Mouse (Mus musculus): Measurements from ENCODE around the gene Prpf8.

- TF ChIP-seq POLR2A (IDR thresholded peaks at IDR 0.05; ENCODE audit: insufficient read depth, low read depth, low read length), result no peak
- TF ChIP-seq CTCF (IDR thresholded peaks at IDR 0.05; ENCODE audit: insufficient read depth, low read depth, low read length), result no peak
Observed at GRCm38 (mm10) chr11:75455041-75455736, 31.4 kb upstream of the Prpf8 start.

Data from olfactory bulb, adult 2 months (tissue).